Mouse (Mus musculus): ENCODE data around the gene Abi2. TPM values are rescaled to one million over a fixed set of nuclear protein-coding genes. Genes with fewer than 3 reads are reported as not detected.

The Abi2 gene
- polyA plus RNA-seq, 1 experiment from 2014 or later = 4.0 TPM

DNA sequence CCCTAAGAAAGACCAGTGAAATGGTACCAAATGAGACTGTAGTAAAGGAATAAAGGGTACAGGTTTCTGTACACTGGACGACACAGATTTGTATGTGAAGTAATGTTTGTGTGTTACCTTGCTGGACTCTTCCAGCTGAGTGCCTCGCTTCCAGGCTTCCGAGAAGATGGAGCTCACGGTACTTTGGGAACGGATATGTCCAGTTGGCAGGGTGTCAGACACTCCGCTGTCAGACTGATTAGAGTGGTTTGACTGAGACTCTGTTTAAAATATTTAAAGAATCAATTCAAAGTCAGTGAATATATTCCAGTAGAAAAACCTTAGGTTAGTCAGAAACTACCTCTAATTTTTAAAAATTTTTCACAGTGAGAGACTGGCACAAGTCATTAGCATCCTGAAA, 84.0 kb downstream of the Abi2 start:
- no peaks in the 10 kb centered on the region for H3K4me1 ChIP-seq (ENCODE audit: control insufficient read depth, low read depth, low read length)
- H3K27me3 ChIP-seq (ENCODE audit: control insufficient read depth, insufficient read depth, low read depth, low read length) = no peaks in the 10 kb centered on the region
- no peak overlapping the region for H3K4me2 ChIP-seq (ENCODE audit: low read depth, low read length)
- no peak overlapping the region for H3K27ac ChIP-seq (ENCODE audit: low read length)
- H3K36me3 ChIP-seq (ENCODE audit: control insufficient read depth, insufficient read depth) = peaks cover 11% of the 10 kb centered on the region
- H3K4me3 ChIP-seq (ENCODE audit: low read depth, low read length) = no peak overlapping the region
- H3K9me3 ChIP-seq (replicated peaks; ENCODE audit: control insufficient read depth, low read length) = no peaks in the 10 kb centered on the region
- 80% methylated on average over 6 of the region's 6 CpGs for WGBS (ENCODE audit: insufficient replicate concordance)
- H3K9ac ChIP-seq (ENCODE audit: low read depth, low read length) = no peak overlapping the region
- no peak for ATAC-seq (ENCODE audit: low read depth)

DNA sequence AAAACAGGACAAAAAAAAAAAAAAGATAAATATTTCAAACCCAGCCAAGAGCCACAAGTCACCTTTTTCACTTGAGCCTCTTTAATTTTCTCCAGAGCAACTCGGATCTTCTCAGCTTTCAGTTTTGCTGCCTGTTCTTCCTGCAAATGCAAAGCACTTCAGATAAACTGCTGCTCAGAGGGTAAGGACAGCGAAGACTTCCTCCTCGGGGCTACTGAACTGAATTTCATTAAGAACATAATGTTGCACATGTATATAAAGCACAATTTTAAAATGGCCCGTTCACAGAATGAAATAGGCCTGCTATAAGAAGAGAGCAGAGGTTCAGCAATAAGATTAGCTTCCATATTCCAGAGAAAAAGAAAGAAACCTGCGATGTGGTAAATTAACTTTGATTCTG, 94.0 kb downstream of the Abi2 start:
- WGBS (ENCODE audit: insufficient replicate concordance) = 44% methylated on average over 5 of the region's 5 CpGs
- no peaks in the 10 kb centered on the region; the same call in 1 of the 2 replicates for H3K36me3 ChIP-seq (ENCODE audit: control insufficient read depth, insufficient read depth)
- ATAC-seq (ENCODE audit: low read depth) = no peak

DNA sequence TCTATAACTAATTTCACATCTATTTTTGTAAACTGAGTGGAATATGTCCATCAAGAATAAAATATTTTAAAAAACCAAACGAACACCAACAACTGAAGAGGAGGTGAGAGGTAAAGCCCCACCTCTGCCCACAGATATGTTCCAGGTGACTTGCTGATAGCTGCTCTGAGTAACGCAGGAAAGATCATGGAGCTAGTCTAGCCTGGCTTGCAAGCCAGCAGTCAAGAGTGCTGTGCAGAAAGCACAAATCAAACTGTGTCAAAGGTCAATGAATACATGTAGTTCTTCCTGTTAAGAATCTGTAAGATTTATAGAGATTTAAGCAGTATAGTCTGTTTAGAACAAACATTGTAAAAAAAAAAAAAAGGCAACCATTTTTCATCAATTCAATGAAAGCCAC, 101.2 kb downstream of the Abi2 start:
- Histone ChIP-seq H3K4me2 (ENCODE audit: low read depth, low read length) (no peak overlapping the region), H3K4me1 (ENCODE audit: control insufficient read depth, low read depth, low read length) (no peaks in the 10 kb centered on the region), H3K4me3 (ENCODE audit: low read depth, low read length) (no peak overlapping the region), H3K9ac (ENCODE audit: low read depth, low read length) (no peak overlapping the region), H3K36me3 (ENCODE audit: control insufficient read depth, insufficient read depth) (no peaks in the 10 kb centered on the region), H3K27me3 (ENCODE audit: control insufficient read depth, insufficient read depth, low read depth, low read length) (no peaks in the 10 kb centered on the region), H3K9me3 (replicated peaks; ENCODE audit: control insufficient read depth, low read length) (no peaks in the 10 kb centered on the region), H3K27ac (ENCODE audit: low read length) (no peak overlapping the region)
- 51% methylated on average over 2 of the region's 2 CpGs for WGBS (ENCODE audit: insufficient replicate concordance)
- ATAC-seq (ENCODE audit: low read depth) = no peak

More for the DNA sequence above, 94.0 kb downstream of the Abi2 start:
- Histone ChIP-seq H3K4me1 (ENCODE audit: control insufficient read depth, low read depth, low read length) (no peaks in the 10 kb centered on the region), H3K9me3 (replicated peaks; ENCODE audit: control insufficient read depth, low read length) (no peaks in the 10 kb centered on the region), H3K27ac (ENCODE audit: low read length) (no peak overlapping the region), H3K9ac (ENCODE audit: low read depth, low read length) (no peak overlapping the region), H3K27me3 (ENCODE audit: control insufficient read depth, insufficient read depth, low read depth, low read length) (no peaks in the 10 kb centered on the region), H3K4me2 (ENCODE audit: low read depth, low read length) (no peak overlapping the region), H3K4me3 (ENCODE audit: low read depth, low read length) (no peak overlapping the region)

DNA sequence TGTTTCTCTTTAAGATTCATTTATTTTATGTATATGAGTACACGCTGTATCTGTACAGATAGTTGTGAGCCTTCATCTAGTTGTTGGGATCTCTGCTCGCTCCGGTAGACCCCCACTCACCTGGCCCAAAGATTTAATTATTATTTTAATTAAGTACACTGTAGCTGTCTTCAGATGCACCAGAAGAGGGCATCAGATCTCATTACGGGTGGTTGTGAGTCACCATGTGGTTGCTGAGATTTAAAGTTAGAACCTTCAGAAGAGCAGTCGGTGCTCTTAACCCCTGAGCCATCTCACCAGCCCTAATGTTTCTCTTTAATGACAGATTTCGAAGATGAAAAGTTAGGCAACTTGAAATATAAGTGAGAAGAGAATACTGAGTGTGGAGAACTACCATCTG, 120.7 kb downstream of the Abi2 start:
- Histone ChIP-seq H3K4me3 (ENCODE audit: low read depth, low read length) (no peak overlapping the region), H3K9ac (ENCODE audit: low read depth, low read length) (no peak overlapping the region), H3K36me3 (ENCODE audit: control insufficient read depth, insufficient read depth) (no peaks in the 10 kb centered on the region), H3K27ac (ENCODE audit: low read length) (no peak overlapping the region), H3K9me3 (replicated peaks; ENCODE audit: control insufficient read depth, low read length) (no peaks in the 10 kb centered on the region), H3K27me3 (ENCODE audit: control insufficient read depth, insufficient read depth, low read depth, low read length) (no peaks in the 10 kb centered on the region), H3K4me1 (ENCODE audit: control insufficient read depth, low read depth, low read length) (no peaks in the 10 kb centered on the region), H3K4me2 (ENCODE audit: low read depth, low read length) (no peak overlapping the region)
- WGBS (ENCODE audit: insufficient replicate concordance) = 65% methylated on average over 6 of the region's 6 CpGs
- no peak for ATAC-seq (ENCODE audit: low read depth)

DNA sequence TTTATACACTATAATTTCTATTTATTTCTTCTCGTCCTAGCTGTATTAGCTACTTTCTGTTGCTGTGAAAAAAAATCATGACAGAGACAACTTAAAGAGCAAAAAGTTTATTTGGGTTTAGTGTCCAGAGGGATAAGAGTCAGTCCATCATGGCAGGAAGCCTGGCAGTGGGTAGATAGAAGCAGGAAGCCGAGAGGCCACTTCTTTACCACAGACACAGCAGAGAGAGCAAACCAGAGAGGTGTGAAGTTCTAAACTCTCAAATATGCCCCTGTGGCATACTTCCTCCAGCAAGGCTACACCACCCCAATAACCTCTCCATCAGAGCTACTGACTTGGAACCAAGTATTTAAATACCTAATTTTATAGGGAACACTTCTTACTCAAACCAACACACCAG, 121.2 kb downstream of the Abi2 start:
- H3K4me3 ChIP-seq (ENCODE audit: low read depth, low read length) = no peak overlapping the region
- H3K4me1 ChIP-seq (ENCODE audit: control insufficient read depth, low read depth, low read length) = no peaks in the 10 kb centered on the region
- H3K36me3 ChIP-seq (ENCODE audit: control insufficient read depth, insufficient read depth) = no peaks in the 10 kb centered on the region
- H3K9ac ChIP-seq (ENCODE audit: low read depth, low read length) = no peak overlapping the region
- ATAC-seq (ENCODE audit: low read depth) = no peak
- no peak overlapping the region for H3K27ac ChIP-seq (ENCODE audit: low read length)
- 30% methylated on average over 2 of the region's 2 CpGs for WGBS (ENCODE audit: insufficient replicate concordance)
- H3K4me2 ChIP-seq (ENCODE audit: low read depth, low read length) = no peak overlapping the region
- no peaks in the 10 kb centered on the region for H3K9me3 ChIP-seq (replicated peaks; ENCODE audit: control insufficient read depth, low read length)
- no peaks in the 10 kb centered on the region for H3K27me3 ChIP-seq (ENCODE audit: control insufficient read depth, insufficient read depth, low read depth, low read length)

Other genes starting within 250 kb of the Abi2 start
- gene Nbeal1, start 229.0 kb upstream of the Abi2 start, polyA plus RNA-seq (2015; fragmentation: Nextera tagmentation; extraction: Ambion mirVana) = 1.3 and 1.6 TPM in 2 replicates
- 9.0 and 10.0 TPM in 2 replicates for gene Cyp20a1, start 66.3 kb upstream of the Abi2 start, polyA plus RNA-seq (2015; fragmentation: Nextera tagmentation; extraction: Ambion mirVana)
- gene Raph1, start 157.5 kb downstream of the Abi2 start, polyA plus RNA-seq (2015; fragmentation: Nextera tagmentation; extraction: Ambion mirVana) = 24.7 and 26.7 TPM in 2 replicates

All from liver, embryonic 16.5 days (tissue).